Mouse (Mus musculus): ENCODE results near the gene Sars2. TPM values are rescaled to one million over a fixed set of nuclear protein-coding genes. Genes with fewer than 3 reads are reported as not detected.

Sars2 gene
- polyA plus RNA-seq, 1 experiment: 19.0 TPM

DNA sequence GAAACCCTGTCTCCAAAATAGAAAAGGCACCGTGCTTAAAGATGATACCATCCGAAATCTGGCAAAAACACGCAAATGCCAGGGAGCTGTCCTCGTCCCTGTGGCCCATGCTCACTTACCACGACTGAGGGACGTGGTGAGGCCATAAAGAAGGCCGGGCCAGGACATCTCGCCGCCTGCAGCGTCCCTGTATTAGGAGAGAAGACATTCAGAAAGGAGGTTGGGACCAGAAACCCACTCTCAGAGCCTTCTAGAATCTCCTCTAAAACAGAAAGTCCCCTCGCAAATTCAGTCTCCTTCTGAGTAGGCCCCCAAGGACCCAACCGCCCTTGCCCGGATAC, 454 bp upstream of the Sars2 start:
- Histone ChIP-seq H3K4me3 (ENCODE audit: low read depth, low read length) (peak overlapping the region; percentile 74), H3K27ac (ENCODE audit: insufficient read depth, low read depth, low read length) (peak overlapping the region; percentile 23; the same call in 1 of the 2 replicates), H3K27me3 (ENCODE audit: control insufficient read depth, insufficient read depth, low read length) (no peaks in the 10 kb centered on the region), H3K36me3 (ENCODE audit: control insufficient read depth, insufficient read depth, low read length) (0 out of 2 replicates have a peak, but pooled peaks cover 2% of the 10 kb centered on the region), H3K4me1 (ENCODE audit: control insufficient read depth, insufficient read depth, insufficient read length, low read length) (peaks cover 3% of the 10 kb centered on the region; the same call in 1 of the 2 replicates)
- 2% methylated on average over 13 of the region's 13 CpGs for WGBS
- TF ChIP-seq CTCF (IDR thresholded peaks at IDR 0.05; ENCODE audit: extremely low read depth, insufficient read length, insufficient replicate concordance, low read depth, low read length) (no peak), POLR2A (IDR thresholded peaks at IDR 0.05; ENCODE audit: low read depth, low read length) (no peak)

DNA sequence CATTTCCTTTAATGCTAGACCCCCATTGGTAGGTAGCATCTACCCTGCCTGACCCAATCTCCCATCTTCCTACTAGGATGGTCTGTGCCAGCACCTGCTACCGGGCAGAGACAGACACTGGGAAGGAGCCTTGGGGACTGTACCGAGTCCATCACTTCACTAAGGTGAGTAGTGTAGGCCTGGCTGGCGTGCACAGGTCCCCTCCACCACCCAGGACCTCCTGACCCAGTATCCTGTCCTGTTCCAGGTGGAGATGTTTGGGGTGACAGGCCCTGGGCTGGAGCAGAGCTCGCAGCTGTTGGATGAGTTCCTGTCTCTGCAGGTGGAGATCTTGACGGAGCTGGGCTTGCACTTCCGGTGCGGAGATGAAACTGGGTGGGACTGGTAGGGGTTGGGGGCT, 8.1 kb downstream of the Sars2 start:
- Histone ChIP-seq H3K36me3 (ENCODE audit: control insufficient read depth, insufficient read depth, low read length) (peaks cover 11% of the 10 kb centered on the region), H3K4me3 (ENCODE audit: low read depth, low read length) (no peak overlapping the region), H3K4me1 (ENCODE audit: control insufficient read depth, insufficient read depth, insufficient read length, low read length) (no peaks in the 10 kb centered on the region), H3K27ac (ENCODE audit: insufficient read depth, low read depth, low read length) (no peak overlapping the region), H3K27me3 (ENCODE audit: control insufficient read depth, insufficient read depth, low read length) (no peaks in the 10 kb centered on the region)
- no peak for TF ChIP-seq CTCF (IDR thresholded peaks at IDR 0.05; ENCODE audit: extremely low read depth, insufficient read length, insufficient replicate concordance, low read depth, low read length)
- no peak for TF ChIP-seq POLR2A (IDR thresholded peaks at IDR 0.05; ENCODE audit: low read depth, low read length)
- 95% methylated on average over 7 of the region's 7 CpGs for WGBS

GRCm38 (mm10) chr7:28756079-28756478, 14.3 kb downstream of the Sars2 start, which contains the start of gene Ccer2:
Gene Ccer2 (plus strand): TSS chr7:28756174.
- Histone ChIP-seq H3K36me3 (ENCODE audit: control insufficient read depth, insufficient read depth, low read length) (peaks cover 30% of the 10 kb centered on the region), H3K27me3 (ENCODE audit: control insufficient read depth, insufficient read depth, low read length) (peaks cover 6% of the 10 kb centered on the region), H3K27ac (ENCODE audit: insufficient read depth, low read depth, low read length) (no peak within 1 kb of the TSS), H3K4me1 (ENCODE audit: control insufficient read depth, insufficient read depth, insufficient read length, low read length) (no peaks in the 10 kb centered on the region), H3K4me3 (ENCODE audit: low read depth, low read length) (no peak within 1 kb of the TSS)
- TF ChIP-seq CTCF (IDR thresholded peaks at IDR 0.05; ENCODE audit: extremely low read depth, insufficient read length, insufficient replicate concordance, low read depth, low read length) (no peak), POLR2A (IDR thresholded peaks at IDR 0.05; ENCODE audit: low read depth, low read length) (no peak)
- WGBS: 1% methylated on average over 17 of the region's 17 CpGs

GRCm38 (mm10) chr7:28758623-28759022, 16.8 kb downstream of the Sars2 start:
- Histone ChIP-seq H3K4me1 (ENCODE audit: control insufficient read depth, insufficient read depth, insufficient read length, low read length) (peaks cover 2% of the 10 kb centered on the region), H3K4me3 (ENCODE audit: low read depth, low read length) (no peak overlapping the region), H3K36me3 (ENCODE audit: control insufficient read depth, insufficient read depth, low read length) (peaks cover 43% of the 10 kb centered on the region), H3K27ac (ENCODE audit: insufficient read depth, low read depth, low read length) (no peak overlapping the region), H3K27me3 (ENCODE audit: control insufficient read depth, insufficient read depth, low read length) (peaks cover 6% of the 10 kb centered on the region)
- 86% methylated on average over 13 of the region's 13 CpGs for WGBS
- TF ChIP-seq CTCF (IDR thresholded peaks at IDR 0.05; ENCODE audit: extremely low read depth, insufficient read length, insufficient replicate concordance, low read depth, low read length) (no peak), POLR2A (IDR thresholded peaks at IDR 0.05; ENCODE audit: low read depth, low read length) (no peak)

DNA sequence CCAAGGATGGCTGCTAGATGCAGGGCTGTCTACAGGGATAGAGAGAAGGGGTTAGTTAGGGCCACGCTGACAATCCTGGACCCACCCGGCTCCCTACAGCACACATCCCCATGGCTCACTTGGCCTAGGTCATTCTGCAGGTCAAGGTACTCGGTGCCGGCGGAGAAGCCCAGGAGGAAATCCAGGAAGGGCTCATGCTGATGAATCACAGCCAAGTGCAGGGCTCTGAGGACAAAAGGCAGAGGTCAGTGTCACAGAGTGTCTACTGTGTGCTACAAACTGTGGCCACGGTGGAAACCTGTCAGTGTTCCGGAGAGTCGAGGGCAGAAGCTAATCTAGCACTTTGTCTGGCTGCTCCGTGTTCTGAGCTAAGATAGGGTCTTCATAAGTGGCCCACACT, 20.1 kb downstream of the Sars2 start:
- no peak overlapping the region for H3K27ac ChIP-seq (ENCODE audit: insufficient read depth, low read depth, low read length)
- peaks cover 43% of the 10 kb centered on the region for H3K36me3 ChIP-seq (ENCODE audit: control insufficient read depth, insufficient read depth, low read length)
- no peak overlapping the region for H3K4me3 ChIP-seq (ENCODE audit: low read depth, low read length)
- peaks cover 12% of the 10 kb centered on the region for H3K4me1 ChIP-seq (ENCODE audit: control insufficient read depth, insufficient read depth, insufficient read length, low read length)
- TF ChIP-seq POLR2A (IDR thresholded peaks at IDR 0.05; ENCODE audit: low read depth, low read length) (no peak), CTCF (IDR thresholded peaks at IDR 0.05; ENCODE audit: extremely low read depth, insufficient read length, insufficient replicate concordance, low read depth, low read length) (no peak)
- WGBS: 76% methylated on average over 9 of the region's 9 CpGs
- H3K27me3 ChIP-seq (ENCODE audit: control insufficient read depth, insufficient read depth, low read length): no peaks in the 10 kb centered on the region

GRCm38 (mm10) chr7:28765211-28765610, 23.4 kb downstream of the Sars2 start:
- 62% methylated on average over 6 of the region's 6 CpGs for WGBS
- TF ChIP-seq POLR2A (IDR thresholded peaks at IDR 0.05; ENCODE audit: low read depth, low read length): no peak
- no peak for TF ChIP-seq CTCF (IDR thresholded peaks at IDR 0.05; ENCODE audit: extremely low read depth, insufficient read length, insufficient replicate concordance, low read depth, low read length)
- Histone ChIP-seq H3K4me1 (ENCODE audit: control insufficient read depth, insufficient read depth, insufficient read length, low read length) (peaks cover 19% of the 10 kb centered on the region), H3K4me3 (ENCODE audit: low read depth, low read length) (peak overlapping the region; percentile 92; the same call in 1 of the 2 replicates), H3K36me3 (ENCODE audit: control insufficient read depth, insufficient read depth, low read length) (peaks cover 24% of the 10 kb centered on the region), H3K27me3 (ENCODE audit: control insufficient read depth, insufficient read depth, low read length) (no peaks in the 10 kb centered on the region), H3K27ac (ENCODE audit: insufficient read depth, low read depth, low read length) (no peak overlapping the region)

GRCm38 (mm10) chr7:28766173-28766879, 24.5 kb downstream of the Sars2 start, which contains the start of gene Sirt2:
Gene Sirt2 (plus strand): TSS chr7:28766735.
- peak within 1 kb of the TSS; percentile 92 for H3K4me3 ChIP-seq (ENCODE audit: low read depth, low read length)
- peak; percentile 67 for TF ChIP-seq POLR2A (IDR thresholded peaks at IDR 0.05; ENCODE audit: low read depth, low read length)
- no peak for TF ChIP-seq CTCF (IDR thresholded peaks at IDR 0.05; ENCODE audit: extremely low read depth, insufficient read length, insufficient replicate concordance, low read depth, low read length)
- H3K4me1 ChIP-seq (ENCODE audit: control insufficient read depth, insufficient read depth, insufficient read length, low read length): peaks cover 19% of the 10 kb centered on the region
- WGBS: under 1% methylated on average over 45 of the region's 45 CpGs
- peak within 1 kb of the TSS; percentile 18; the same call in 1 of the 2 replicates for H3K27ac ChIP-seq (ENCODE audit: insufficient read depth, low read depth, low read length)
- H3K36me3 ChIP-seq (ENCODE audit: control insufficient read depth, insufficient read depth, low read length): peaks cover 14% of the 10 kb centered on the region
- H3K27me3 ChIP-seq (ENCODE audit: control insufficient read depth, insufficient read depth, low read length): no peaks in the 10 kb centered on the region

All from small intestine, adult 2 months (tissue).